Mouse (Mus musculus) gastrocnemius, adult 8-10 months (tissue): Measurements from ENCODE around the gene Wee1. TPM values are rescaled to one million over a fixed set of nuclear protein-coding genes. Genes with fewer than 3 reads are reported as not detected.
"Not testable (repeated sequence)": the region's sequence is repeated elsewhere in the genome, so short reads cannot be mapped to it uniquely, and the experiment has no call there.

Experiments used
- DNase-seq, 2 experiments: peaks; one replicate each; pipeline ENCODE4 v3.0.0; 2022; ENCODE audit warnings: low spot score in 2 of 2
- total RNA-seq, 4 experiments: library from RNA; stranded (reverse); gene quantifications; 2 replicates each; pipeline ENCODE4 v1.2.4; 2022

Wee1 gene
- total RNA-seq, 4 experiments from 2014 or later, result 2.4 to 2.9 (median 2.4) TPM

- peak; percentile 45 to 75 for DNase-seq
Observed at GRCm38 (mm10) chr7:110122565-110123422, 948 bp downstream of the Wee1 start.

GRCm38 (mm10) chr7:110123844-110124555, 2.2 kb downstream of the Wee1 start:
- DNase-seq, result no peak

GRCm38 (mm10) chr7:110128566-110128965, 6.7 kb downstream of the Wee1 start:
- no peak for DNase-seq

GRCm38 (mm10) chr7:110132272-110132671, 10.4 kb downstream of the Wee1 start:
- not testable (repeated sequence) for DNase-seq

- no peak for DNase-seq
Observed at GRCm38 (mm10) chr7:110133988-110134387, 12.1 kb downstream of the Wee1 start.

GRCm38 (mm10) chr7:110138538-110138937, 16.7 kb downstream of the Wee1 start:
- no peak for DNase-seq

- no peak for DNase-seq
Observed at GRCm38 (mm10) chr7:110143863-110144262, 22.0 kb downstream of the Wee1 start.

GRCm38 (mm10) chr7:110152891-110153290, 31.0 kb downstream of the Wee1 start:
- DNase-seq, result no peak

GRCm38 (mm10) chr7:110156712-110157260, 34.9 kb downstream of the Wee1 start:
- DNase-seq, result no peak

GRCm38 (mm10) chr7:110157261-110157910, 35.5 kb downstream of the Wee1 start:
- DNase-seq, result no peak

- DNase-seq, result no peak
Observed at GRCm38 (mm10) chr7:110158073-110158472, 36.2 kb downstream of the Wee1 start.

- DNase-seq, result not testable (repeated sequence)
Observed at GRCm38 (mm10) chr7:110160109-110160508, 38.3 kb downstream of the Wee1 start.

- DNase-seq, result no peak
Observed at GRCm38 (mm10) chr7:110160601-110161000, 38.8 kb downstream of the Wee1 start.

GRCm38 (mm10) chr7:110163024-110163423, 41.2 kb downstream of the Wee1 start:
- DNase-seq, result no peak

GRCm38 (mm10) chr7:110164103-110164681, 42.3 kb downstream of the Wee1 start:
- peak; percentile 86 to 89 for DNase-seq

- DNase-seq, result peak; percentile 91 to 92
Observed at GRCm38 (mm10) chr7:110164712-110165122, 42.9 kb downstream of the Wee1 start.

- no peak for DNase-seq
Observed at GRCm38 (mm10) chr7:110166233-110166632, 44.4 kb downstream of the Wee1 start.

- no peak for DNase-seq
Observed at GRCm38 (mm10) chr7:110179208-110179607, 57.4 kb downstream of the Wee1 start.

GRCm38 (mm10) chr7:110180613-110181012, 58.8 kb downstream of the Wee1 start:
- DNase-seq, result no peak

GRCm38 (mm10) chr7:110181446-110181845, 59.6 kb downstream of the Wee1 start:
- DNase-seq, result no peak

GRCm38 (mm10) chr7:110184608-110185007, 62.8 kb downstream of the Wee1 start:
- DNase-seq, result no peak
